Mouse (Mus musculus): ENCODE results near the gene Efcab7. TPM values are rescaled to one million over a fixed set of nuclear protein-coding genes. Genes with fewer than 3 reads are reported as not detected.

The Efcab7 gene
- 7.4 and 8.0 TPM in 2 replicates for polyA plus RNA-seq (2015; fragmentation: Nextera tagmentation; extraction: Ambion mirVana)

- ATAC-seq (replicated peaks; ENCODE audit: extremely low read depth, insufficient read depth, low FRiP score), result peak; percentile 85
- Histone ChIP-seq H3K27ac (ENCODE audit: low read length) (peak within 1 kb of the TSS; percentile 76), H3K9me3 (replicated peaks; ENCODE audit: control insufficient read depth, low read length) (no peaks in the 10 kb centered on the region), H3K27me3 (ENCODE audit: control insufficient read depth, insufficient read depth, low read length) (no peaks in the 10 kb centered on the region), H3K36me3 (ENCODE audit: control insufficient read depth, insufficient read depth) (no peaks in the 10 kb centered on the region), H3K4me3 (ENCODE audit: low read length) (peak within 1 kb of the TSS; percentile 71), H3K4me1 (ENCODE audit: control insufficient read depth, insufficient read depth, low read length) (peaks cover 10% of the 10 kb centered on the region), H3K4me2 (ENCODE audit: low read depth, low read length) (peak within 1 kb of the TSS; percentile 67), H3K9ac (ENCODE audit: low read length) (peak within 1 kb of the TSS; percentile 84)
- WGBS, result under 1% methylated on average over 48 of the region's 48 CpGs
Observed at GRCm38 (mm10) chr4:99829094-99830073, at the start of gene Efcab7. Efcab7 (plus strand) TSS chr4:99829198.

- Histone ChIP-seq H3K36me3 (ENCODE audit: control insufficient read depth, insufficient read depth) (no peaks in the 10 kb centered on the region; the same call in 1 of the 2 replicates), H3K4me1 (ENCODE audit: control insufficient read depth, insufficient read depth, low read length) (no peaks in the 10 kb centered on the region), H3K4me2 (ENCODE audit: low read depth, low read length) (no peak overlapping the region), H3K9me3 (replicated peaks; ENCODE audit: control insufficient read depth, low read length) (no peaks in the 10 kb centered on the region), H3K9ac (ENCODE audit: low read length) (no peak overlapping the region), H3K27ac (ENCODE audit: low read length) (no peak overlapping the region), H3K4me3 (ENCODE audit: low read length) (no peak overlapping the region), H3K27me3 (ENCODE audit: control insufficient read depth, insufficient read depth, low read length) (no peaks in the 10 kb centered on the region)
- WGBS, result 85% methylated on average over 6 of the region's 6 CpGs
- ATAC-seq (replicated peaks; ENCODE audit: extremely low read depth, insufficient read depth, low FRiP score), result no peak
Observed at GRCm38 (mm10) chr4:99792365-99792764, 36.6 kb upstream of the Efcab7 start.

GRCm38 (mm10) chr4:99816697-99817460 lies 12.1 kb upstream of the Efcab7 start:
- H3K36me3 ChIP-seq (ENCODE audit: control insufficient read depth, insufficient read depth), result 0 out of 2 replicates have a peak, but pooled peaks cover 2% of the 10 kb centered on the region
- H3K27ac ChIP-seq (ENCODE audit: low read length), result no peak overlapping the region
- H3K27me3 ChIP-seq (ENCODE audit: control insufficient read depth, insufficient read depth, low read length), result no peaks in the 10 kb centered on the region
- no peak overlapping the region for H3K9ac ChIP-seq (ENCODE audit: low read length)
- no peak overlapping the region for H3K4me2 ChIP-seq (ENCODE audit: low read depth, low read length)
- WGBS, result 80% methylated on average over 7 of the region's 7 CpGs
- no peak for ATAC-seq (replicated peaks; ENCODE audit: extremely low read depth, insufficient read depth, low FRiP score)
- no peaks in the 10 kb centered on the region for H3K4me1 ChIP-seq (ENCODE audit: control insufficient read depth, insufficient read depth, low read length)
- no peak overlapping the region for H3K4me3 ChIP-seq (ENCODE audit: low read length)
- H3K9me3 ChIP-seq (replicated peaks; ENCODE audit: control insufficient read depth, low read length), result no peaks in the 10 kb centered on the region

GRCm38 (mm10) chr4:99828337-99828736 lies 661 bp upstream of the Efcab7 start:
- H3K9ac ChIP-seq (ENCODE audit: low read length), result peak overlapping the region; percentile 84; the same call in 1 of the 2 replicates
- no peak overlapping the region for H3K27ac ChIP-seq (ENCODE audit: low read length)
- no peaks in the 10 kb centered on the region for H3K9me3 ChIP-seq (replicated peaks; ENCODE audit: control insufficient read depth, low read length)
- no peaks in the 10 kb centered on the region for H3K27me3 ChIP-seq (ENCODE audit: control insufficient read depth, insufficient read depth, low read length)
- H3K4me2 ChIP-seq (ENCODE audit: low read depth, low read length), result peak overlapping the region; percentile 67; the same call in 1 of the 2 replicates
- no peak for ATAC-seq (replicated peaks; ENCODE audit: extremely low read depth, insufficient read depth, low FRiP score)
- H3K4me1 ChIP-seq (ENCODE audit: control insufficient read depth, insufficient read depth, low read length), result peaks cover 10% of the 10 kb centered on the region
- peak overlapping the region; percentile 71 for H3K4me3 ChIP-seq (ENCODE audit: low read length)
- no peaks in the 10 kb centered on the region for H3K36me3 ChIP-seq (ENCODE audit: control insufficient read depth, insufficient read depth)
- 51% methylated on average over 4 of the region's 4 CpGs for WGBS

- peak overlapping the region; percentile 71 for H3K4me3 ChIP-seq (ENCODE audit: low read length)
- H3K27ac ChIP-seq (ENCODE audit: low read length), result peak overlapping the region; percentile 76; the same call in 1 of the 2 replicates
- peak overlapping the region; percentile 84 for H3K9ac ChIP-seq (ENCODE audit: low read length)
- 0 out of 2 replicates have a peak, but pooled peaks have one; percentile 12 for ATAC-seq (replicated peaks; ENCODE audit: extremely low read depth, insufficient read depth, low FRiP score)
- H3K9me3 ChIP-seq (replicated peaks; ENCODE audit: control insufficient read depth, low read length), result no peaks in the 10 kb centered on the region
- H3K4me1 ChIP-seq (ENCODE audit: control insufficient read depth, insufficient read depth, low read length), result peaks cover 10% of the 10 kb centered on the region
- WGBS, result under 1% methylated on average over 7 of the region's 7 CpGs
- no peaks in the 10 kb centered on the region for H3K36me3 ChIP-seq (ENCODE audit: control insufficient read depth, insufficient read depth)
- no peaks in the 10 kb centered on the region for H3K27me3 ChIP-seq (ENCODE audit: control insufficient read depth, insufficient read depth, low read length)
- peak overlapping the region; percentile 67 for H3K4me2 ChIP-seq (ENCODE audit: low read depth, low read length)
Observed at GRCm38 (mm10) chr4:99828739-99829093, 282 bp upstream of the Efcab7 start.

- H3K36me3 ChIP-seq (ENCODE audit: control insufficient read depth, insufficient read depth), result 0 out of 2 replicates have a peak, but pooled peaks cover 2% of the 10 kb centered on the region
- no peak overlapping the region for H3K4me3 ChIP-seq (ENCODE audit: low read length)
- no peak overlapping the region for H3K4me2 ChIP-seq (ENCODE audit: low read depth, low read length)
- H3K4me1 ChIP-seq (ENCODE audit: control insufficient read depth, insufficient read depth, low read length), result peaks cover 6% of the 10 kb centered on the region
- H3K9ac ChIP-seq (ENCODE audit: low read length), result no peak overlapping the region
- no peak overlapping the region for H3K27ac ChIP-seq (ENCODE audit: low read length)
- H3K9me3 ChIP-seq (replicated peaks; ENCODE audit: control insufficient read depth, low read length), result no peaks in the 10 kb centered on the region
- no peaks in the 10 kb centered on the region for H3K27me3 ChIP-seq (ENCODE audit: control insufficient read depth, insufficient read depth, low read length)
- ATAC-seq (replicated peaks; ENCODE audit: extremely low read depth, insufficient read depth, low FRiP score), result no peak
Observed at GRCm38 (mm10) chr4:99881882-99882281, 52.9 kb downstream of the Efcab7 start.

GRCm38 (mm10) chr4:99882405-99882804 lies 53.4 kb downstream of the Efcab7 start:
- Histone ChIP-seq H3K4me2 (ENCODE audit: low read depth, low read length) (no peak overlapping the region), H3K4me3 (ENCODE audit: low read length) (no peak overlapping the region), H3K9ac (ENCODE audit: low read length) (no peak overlapping the region), H3K4me1 (ENCODE audit: control insufficient read depth, insufficient read depth, low read length) (peaks cover 6% of the 10 kb centered on the region), H3K27me3 (ENCODE audit: control insufficient read depth, insufficient read depth, low read length) (no peaks in the 10 kb centered on the region), H3K9me3 (replicated peaks; ENCODE audit: control insufficient read depth, low read length) (no peaks in the 10 kb centered on the region), H3K36me3 (ENCODE audit: control insufficient read depth, insufficient read depth) (0 out of 2 replicates have a peak, but pooled peaks cover 2% of the 10 kb centered on the region), H3K27ac (ENCODE audit: low read length) (no peak overlapping the region)
- no peak for ATAC-seq (replicated peaks; ENCODE audit: extremely low read depth, insufficient read depth, low FRiP score)

GRCm38 (mm10) chr4:99913894-99914451 lies 85.0 kb downstream of the Efcab7 start:
- ATAC-seq (replicated peaks; ENCODE audit: extremely low read depth, insufficient read depth, low FRiP score), result no peak

More at GRCm38 (mm10) chr4:99913894-99914451, 85.0 kb downstream of the Efcab7 start:
- no peaks in the 10 kb centered on the region for H3K9me3 ChIP-seq (replicated peaks; ENCODE audit: control insufficient read depth, low read length)
- H3K4me1 ChIP-seq (ENCODE audit: control insufficient read depth, insufficient read depth, low read length), result no peaks in the 10 kb centered on the region
- WGBS, result 64% methylated on average over 4 of the region's 4 CpGs
- no peak overlapping the region for H3K4me3 ChIP-seq (ENCODE audit: low read length)
- H3K9ac ChIP-seq (ENCODE audit: low read length), result no peak overlapping the region
- H3K36me3 ChIP-seq (ENCODE audit: control insufficient read depth, insufficient read depth), result no peaks in the 10 kb centered on the region
- no peak overlapping the region for H3K27ac ChIP-seq (ENCODE audit: low read length)
- no peaks in the 10 kb centered on the region for H3K27me3 ChIP-seq (ENCODE audit: control insufficient read depth, insufficient read depth, low read length)
- no peak overlapping the region for H3K4me2 ChIP-seq (ENCODE audit: low read depth, low read length)

Data from heart, embryonic 16.5 days (tissue).